Mouse (Mus musculus) ES-E14 (cell line): ENCODE results near the gene Zbtb3. TPM values are rescaled to one million over a fixed set of nuclear protein-coding genes. Genes with fewer than 3 reads are reported as not detected.

Experiments used
- DNase-seq: peaks from one replicate; pipeline ENCODE4 v3.0.0-alpha.2; 2013; ENCODE audit warnings: low read depth, low spot score
- H3K27ac ChIP-seq: 2 replicates; pipeline ENCODE4 v1.5.1; 2012; ENCODE audit warnings: low read depth, mild to moderate bottlenecking, low read length, moderate library complexity, mixed read lengths; ENCODE audit not compliant: poor library complexity, insufficient read depth, severe bottlenecking
- H3K36me3 ChIP-seq: 2 replicates; pipeline ENCODE4 v1.6.1; 2012; ENCODE audit warnings: mild to moderate bottlenecking, low read length, moderate library complexity, mixed read lengths; ENCODE audit not compliant: control insufficient read depth, poor library complexity, insufficient read depth, severe bottlenecking
- H3K4me1 ChIP-seq, 2 experiments: fragments of 150-350 bp in 1 of 2; sonication (generic) in 1 of 2; 2 replicates each; pipeline ENCODE4 v1.6.1; 2012; ENCODE audit warnings: low read length in 2 of 2, mild to moderate bottlenecking in 1 of 2, mixed read lengths in 1 of 2; ENCODE audit not compliant: control insufficient read depth in 2 of 2, insufficient read depth in 2 of 2, poor library complexity in 1 of 2
- H3K4me3 ChIP-seq, 2 experiments: fragments of 150-350 bp in 1 of 2; sonication (generic) in 1 of 2; 2 replicates each; pipeline ENCODE4 v1.5.1; 2012; ENCODE audit warnings: low read length in 2 of 2, low read depth in 1 of 2, mild to moderate bottlenecking in 1 of 2, mixed read lengths in 1 of 2; ENCODE audit not compliant: insufficient read depth in 1 of 2, poor library complexity in 1 of 2, severe bottlenecking in 1 of 2
- H3K9ac ChIP-seq: 2 replicates; pipeline ENCODE4 v1.6.1; 2012; ENCODE audit warnings: low read depth, mild to moderate bottlenecking, low read length, mixed read lengths; ENCODE audit not compliant: poor library complexity, insufficient read depth, severe bottlenecking
- H3K9me3 ChIP-seq: fragments of 150-350 bp; sonication (generic); 2 replicates; pipeline ENCODE4 v1.6.1; 2012; ENCODE audit warnings: low read depth, mild to moderate bottlenecking, low read length; ENCODE audit not compliant: control insufficient read depth, insufficient read depth
- CHD2 ChIP-seq: IDR thresholded peaks from 2 replicates; pipeline ENCODE4 v1.6.1; 2014; ENCODE audit warnings: mild to moderate bottlenecking, low read depth, low read length, inconsistent platforms
- HCFC1 ChIP-seq: IDR thresholded peaks from 2 replicates; pipeline ENCODE4 v1.6.1; 2012; ENCODE audit warnings: low read length, inconsistent platforms, borderline replicate concordance; ENCODE audit not compliant: insufficient read depth
- MAFK ChIP-seq: IDR thresholded peaks from 2 replicates; pipeline ENCODE4 v1.6.1; 2014; ENCODE audit warnings: mild to moderate bottlenecking, low read depth, low read length, inconsistent platforms; ENCODE audit not compliant: insufficient read depth
- ZC3H11A ChIP-seq: IDR thresholded peaks from 2 replicates; pipeline ENCODE4 v1.6.1; 2012; ENCODE audit warnings: low read depth, mild to moderate bottlenecking, inconsistent platforms, low read length, borderline replicate concordance
- ZNF384 ChIP-seq: IDR thresholded peaks from 2 replicates; pipeline ENCODE4 v1.6.1; 2012; ENCODE audit warnings: low read depth, low read length, inconsistent platforms
- in situ Hi-C, 2 experiments: fragments of 600-800 bp; cut with MboI; formaldehyde crosslinking; loops; one replicate each; pipeline ENCODE4 v1.15.1; 2025; ENCODE audit warnings: low sequenced_read_pairs in 2 of 2, inconsistent platforms in 1 of 2; ENCODE audit not compliant: unreplicated experiment in 2 of 2
- total RNA-seq: library from RNA; depleted of rRNA; stranded (reverse); fragments of 300-350 nt; gene quantifications from 2 replicates; pipeline ENCODE4 v1.2.3, GENCODE M21; 2012

The Zbtb3 gene
- total RNA-seq, 1 experiment, result 3.4 TPM

DNA sequence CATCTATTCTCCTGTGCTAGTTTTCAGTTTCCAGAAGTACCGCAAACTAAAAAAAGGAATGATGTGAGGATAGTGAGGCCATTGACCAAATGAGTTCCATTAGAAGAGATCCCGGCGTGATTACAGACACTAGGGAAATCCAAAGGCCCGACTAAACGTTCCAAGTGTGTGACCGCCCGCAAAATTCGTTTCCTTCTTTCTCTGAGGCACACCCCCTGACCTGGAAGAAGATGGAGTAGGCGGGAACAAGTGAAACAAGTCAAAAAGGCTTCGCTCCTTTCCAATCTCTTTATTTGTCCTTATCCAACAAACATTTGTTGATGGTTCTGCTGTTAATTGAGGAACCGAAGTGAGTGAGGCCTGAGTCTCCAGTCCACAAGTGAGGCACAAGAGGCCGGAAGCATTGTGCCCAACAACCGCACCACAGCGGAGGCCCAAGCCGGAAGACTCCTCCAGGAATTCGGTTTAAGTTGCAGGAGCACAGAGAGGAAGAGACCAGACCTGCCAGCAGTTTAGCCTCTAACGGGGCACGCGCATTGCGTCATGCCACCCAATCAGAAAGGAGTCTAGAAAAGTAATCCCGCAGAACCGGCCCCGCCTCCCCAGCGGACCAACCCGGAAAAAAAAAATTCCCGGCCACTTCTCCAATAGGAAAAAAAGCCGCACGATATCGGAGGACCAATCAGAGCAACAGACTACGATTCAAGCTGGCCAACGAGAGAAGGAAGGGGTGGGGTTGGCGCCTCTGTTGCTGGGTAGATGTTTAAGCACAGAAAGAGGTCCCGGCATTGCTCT is 16.6 kb downstream of the Zbtb3 start, which contains the start of gene Ttc9c:
Ttc9c (minus strand) TSS at position 533 of the 795 bp plus-strand sequence.
- peak; percentile 99 for DNase-seq
- Histone ChIP-seq H3K27ac (peak within 1 kb of the TSS; percentile 97), H3K9me3 (no peaks in the 10 kb centered on the region), H3K36me3 (peaks cover 22% of the 10 kb centered on the region), H3K4me3 (peak within 1 kb of the TSS; percentile 76 to 89), H3K9ac (peak within 1 kb of the TSS; percentile 95), H3K4me1 (peaks cover 0 to 9% of the 10 kb centered on the region in 2 experiments; a peak in 1 of 4 replicates)
- TF ChIP-seq HCFC1 (peak; percentile 53; the same call in 1 of the 2 replicates), CHD2 (peak; percentile 87), ZC3H11A (no peak), ZNF384 (peak; percentile 94), MAFK (no peak)
- in situ Hi-C loops, result no loop called here

DNA sequence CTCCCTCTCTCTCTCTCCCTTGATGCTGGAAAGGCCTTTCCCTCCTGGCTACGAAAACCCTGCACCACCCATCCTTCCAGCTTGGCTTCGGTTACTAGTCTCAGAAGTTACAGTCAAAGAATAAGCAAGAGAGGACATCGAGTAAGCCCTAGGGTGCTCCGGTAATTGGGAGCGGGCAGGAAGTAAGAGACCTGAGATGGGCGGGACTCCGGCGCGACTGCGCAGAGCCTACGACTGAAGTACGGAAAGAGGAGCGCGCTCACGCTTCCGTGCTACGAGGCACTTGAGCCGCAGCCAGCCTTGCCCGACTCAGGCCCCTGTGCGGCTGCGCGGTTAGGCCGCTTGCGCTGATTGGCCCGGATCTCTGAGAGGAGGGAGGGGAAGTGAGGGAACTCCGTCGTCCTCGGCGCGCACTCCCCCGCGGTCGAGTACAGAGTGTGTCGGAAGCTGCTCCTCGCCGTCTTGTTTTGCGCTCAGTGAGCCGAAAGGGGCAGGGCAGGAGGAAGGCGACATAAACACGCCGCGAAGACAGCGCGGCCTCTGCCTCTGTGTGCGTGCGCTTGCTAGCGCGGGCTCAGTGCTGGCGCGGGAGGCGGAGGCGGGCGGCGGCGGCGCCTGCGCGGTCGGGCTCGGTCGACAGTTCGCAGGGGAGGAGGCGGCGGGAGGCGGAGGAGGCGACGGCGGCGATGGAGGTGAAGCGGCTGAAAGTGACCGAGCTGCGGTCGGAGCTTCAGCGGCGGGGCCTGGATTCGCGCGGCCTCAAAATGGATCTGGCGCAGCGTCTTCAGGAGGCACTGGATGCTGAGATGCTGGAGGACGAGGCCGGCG is 17.5 kb downstream of the Zbtb3 start, which contains the start of gene Hnrnpul2:
Hnrnpul2 (plus strand) TSS at position 415 of the 828 bp plus-strand sequence.
- TF ChIP-seq HCFC1 (no peak), ZNF384 (no peak), CHD2 (no peak), ZC3H11A (no peak), MAFK (no peak)
- in situ Hi-C loops, result no loop called here
- Histone ChIP-seq H3K27ac (peak within 1 kb of the TSS; percentile 97), H3K36me3 (peaks cover 23% of the 10 kb centered on the region), H3K9me3 (no peaks in the 10 kb centered on the region), H3K9ac (peak within 1 kb of the TSS; percentile 95), H3K4me1 (peaks cover 1 to 9% of the 10 kb centered on the region in 2 experiments; a peak in 2 of 4 replicates), H3K4me3 (peak within 1 kb of the TSS; percentile 76 to 89)
- peak; percentile 95 for DNase-seq

DNA sequence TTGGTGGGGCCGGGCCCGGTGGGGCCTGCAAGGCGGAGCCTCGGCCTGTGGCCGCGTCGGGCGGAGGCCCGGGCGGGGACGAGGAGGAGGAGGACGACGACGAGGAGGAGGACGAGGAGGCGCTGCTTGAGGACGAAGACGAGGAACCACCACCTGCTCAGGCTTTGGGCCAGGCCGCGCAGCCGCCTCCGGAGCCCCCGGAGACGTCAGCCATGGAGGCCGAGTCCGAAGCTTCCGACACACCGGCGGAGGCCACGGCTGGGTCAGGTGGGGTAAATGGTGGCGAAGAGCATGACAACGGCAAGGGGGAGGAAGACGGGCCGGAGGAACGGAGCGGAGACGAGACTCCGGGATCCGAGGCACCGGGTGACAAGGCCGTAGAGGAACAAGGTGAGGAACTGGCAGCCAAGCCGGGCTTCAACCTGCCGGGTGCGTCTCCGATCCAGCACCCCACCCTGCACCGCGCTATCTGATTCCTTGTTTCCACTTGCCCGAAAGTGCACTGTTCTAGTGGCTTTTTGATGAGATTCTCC is 18.1 kb downstream of the Zbtb3 start:
- H3K4me1 ChIP-seq, result peaks cover 5 to 9% of the 10 kb centered on the region in 2 experiments; a peak in 2 of 4 replicates
- peak overlapping the region; percentile 97 for H3K27ac ChIP-seq
- in situ Hi-C loops, result no loop called here
- no peaks in the 10 kb centered on the region for H3K9me3 ChIP-seq
- no peak for TF ChIP-seq HCFC1
- DNase-seq, result no peak
- H3K9ac ChIP-seq, result peak overlapping the region; percentile 94
- peaks cover 24% of the 10 kb centered on the region for H3K36me3 ChIP-seq
- H3K4me3 ChIP-seq, result peak overlapping the region; percentile 76 to 89

DNA sequence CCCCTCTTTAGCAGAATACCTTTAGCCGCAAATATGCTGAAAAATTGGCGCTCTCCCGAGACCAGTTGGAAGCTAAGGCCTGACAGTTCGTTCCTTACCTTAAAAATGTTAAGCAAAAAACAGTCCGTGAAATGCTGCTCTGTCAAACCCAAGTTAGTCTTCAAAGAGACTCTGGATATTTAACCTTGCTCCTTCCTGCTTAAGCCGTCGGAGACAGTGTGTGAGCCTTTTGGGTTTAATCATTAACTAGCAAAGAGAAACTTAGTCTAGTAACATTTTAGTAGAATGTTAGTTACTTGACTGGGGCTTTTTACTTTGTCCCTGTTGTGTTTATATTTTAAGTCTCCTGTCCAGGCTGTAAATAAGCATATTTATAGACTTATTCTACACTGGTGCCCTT is 18.8 kb downstream of the Zbtb3 start:
- H3K9me3 ChIP-seq, result no peaks in the 10 kb centered on the region
- H3K36me3 ChIP-seq, result peaks cover 25% of the 10 kb centered on the region
- H3K9ac ChIP-seq, result peak overlapping the region; percentile 94
- peak overlapping the region; percentile 76 to 89 for H3K4me3 ChIP-seq
- H3K4me1 ChIP-seq, result peaks cover 5 to 9% of the 10 kb centered on the region in 2 experiments; a peak in 2 of 4 replicates
- in situ Hi-C loops, result no loop called here
- no peak for DNase-seq
- TF ChIP-seq ZNF384 (no peak), CHD2 (no peak), HCFC1 (no peak), ZC3H11A (no peak), MAFK (no peak)
- H3K27ac ChIP-seq, result no peak overlapping the region
